Mouse (Mus musculus) olfactory bulb, adult 2 months (tissue): ENCODE measurements at regions not wholly inside any gene's neighbourhood (a gene's known extent, or its start where the extent isn't known, plus 50 kb on each side); places are given as distances from the start of the nearest gene placed in this dataset.

Experiments used
- CTCF ChIP-seq: fragments of 200-500 bp; IDR thresholded peaks from 2 replicates; pipeline ENCODE4 v1.5.1; 2012; ENCODE audit warnings: low read depth, mild to moderate bottlenecking, low read length, moderate library complexity; ENCODE audit not compliant: insufficient read depth
- POLR2A ChIP-seq: fragments of 200-500 bp; IDR thresholded peaks from 2 replicates; pipeline ENCODE4 v1.6.1; 2012; ENCODE audit warnings: mild to moderate bottlenecking, low read depth, low read length, moderate library complexity; ENCODE audit not compliant: insufficient read depth

GRCm38 (mm10) chr4:84015552-84016169 is 490.3 kb downstream of the Ccdc171 start:
- TF ChIP-seq POLR2A: no peak
- TF ChIP-seq CTCF: no peak
